Mouse (Mus musculus) lung, embryonic 14.5 days (tissue): ENCODE measurements around the gene Ankrd34a. TPM values are rescaled to one million over a fixed set of nuclear protein-coding genes. Genes with fewer than 3 reads are reported as not detected.
A peak's percentile ranks its signal among the peaks of the same experiment; 100 is the strongest.

Source experiments
- ATAC-seq: fragments of 200-750 bp; cut with Nextera tagmentation; 2 replicates; pipeline ENCODE4 v1.8.0; 2017; ENCODE audit warnings: mild to moderate bottlenecking, moderate TSS enrichment, moderate library complexity; ENCODE audit not compliant: insufficient read depth
- DNase-seq: peaks from one replicate; pipeline ENCODE4 v3.0.0-alpha.2; 2015
- H3K27ac ChIP-seq: fragments of 300-500 bp; sonication (generic); 2 replicates; pipeline ENCODE4 v1.5.1; 2014; ENCODE audit warnings: low read depth, mild to moderate bottlenecking, moderate library complexity
- H3K27me3 ChIP-seq: fragments of 300-500 bp; sonication (generic); 2 replicates; pipeline ENCODE4 v1.6.1; 2014; ENCODE audit warnings: low read length, control low read depth; ENCODE audit not compliant: insufficient read depth
- H3K36me3 ChIP-seq: fragments of 300-500 bp; sonication (generic); 2 replicates; pipeline ENCODE4 v1.6.1; 2014; ENCODE audit warnings: control low read depth; ENCODE audit not compliant: insufficient read depth
- H3K4me1 ChIP-seq: fragments of 300-500 bp; sonication (generic); 2 replicates; pipeline ENCODE4 v1.6.1; 2014; ENCODE audit warnings: antibody characterized with exemption, control low read depth; ENCODE audit not compliant: insufficient read depth
- H3K4me2 ChIP-seq: fragments of 300-500 bp; sonication (generic); 2 replicates; pipeline ENCODE4 v1.6.1; 2014; ENCODE audit warnings: mild to moderate bottlenecking
- H3K4me3 ChIP-seq: fragments of 300-500 bp; sonication (generic); 2 replicates; pipeline ENCODE4 v1.5.1; 2014; ENCODE audit warnings: low read depth, low read length
- H3K9ac ChIP-seq: fragments of 300-500 bp; sonication (generic); 2 replicates; pipeline ENCODE4 v1.6.1; 2014
- H3K9me3 ChIP-seq: fragments of 300-500 bp; sonication (generic); 2 replicates; pipeline ENCODE4 v1.6.1; 2016; ENCODE audit warnings: low read depth, low read length, control low read depth
- CTCF ChIP-seq: IDR thresholded peaks from 2 replicates; pipeline ENCODE4 v1.5.1; 2016; ENCODE audit warnings: antibody characterized with exemption, low read depth
- WGBS: fragments of 180-500 bp; shearing (Covaris S2); extraction: QIAGEN DNeasy Blood & Tissue Kit; methylation state at CpG from one replicate; pipeline ENCODE4 v1.1.7; 2014; 5-methylcytosine and 5-hydroxymethylcytosine counted together
- polyA plus RNA-seq: library from polyadenylated mRNA; unstranded; fragments of >200 nt; fragmentation: Nextera tagmentation; extraction: Ambion mirVana; gene quantifications from 2 replicates; pipeline ENCODE4 v1.2.1, GENCODE M21; 2014

Gene Ankrd34a
- polyA plus RNA-seq, 1 experiment from 2014 or later: 2.5 TPM

DNA sequence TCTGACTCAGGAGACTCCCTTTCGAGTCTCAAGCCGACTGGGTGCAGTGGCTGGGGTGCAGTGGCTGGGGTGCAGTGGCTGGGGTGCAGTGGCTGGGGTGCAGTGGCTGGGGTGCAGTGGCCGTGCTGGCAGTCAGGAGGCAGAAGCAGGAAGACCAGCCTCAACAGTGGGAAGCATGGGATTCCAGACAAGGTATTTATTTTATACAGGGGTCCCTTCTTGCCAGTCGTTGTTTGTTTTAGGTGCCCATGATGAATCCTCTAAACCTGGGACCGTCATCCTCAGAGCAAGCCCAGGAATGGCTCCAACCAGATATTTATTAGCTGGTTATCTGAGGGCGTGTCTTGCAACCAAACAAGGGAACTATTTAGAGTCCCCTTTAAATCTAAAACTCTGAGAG is 42.8 kb upstream of the Ankrd34a start:
- WGBS: 67% methylated on average over 6 of the region's 6 CpGs
- DNase-seq (no peak), ATAC-seq (no peak)
- Histone ChIP-seq H3K27me3 (no peaks in the 10 kb centered on the region), H3K9me3 (no peaks in the 10 kb centered on the region), H3K9ac (no peak overlapping the region), H3K4me1 (peaks cover 16% of the 10 kb centered on the region; the same call in 1 of the 2 replicates), H3K36me3 (no peaks in the 10 kb centered on the region), H3K4me2 (no peak overlapping the region), H3K27ac (no peak overlapping the region), H3K4me3 (no peak overlapping the region)
- TF ChIP-seq CTCF: no peak

- 80% methylated on average over 6 of the region's 6 CpGs for WGBS
- no peak overlapping the region for H3K9ac ChIP-seq
- no peaks in the 10 kb centered on the region for H3K27me3 ChIP-seq
- no peak overlapping the region for H3K4me2 ChIP-seq
- ATAC-seq: no peak
- peaks cover 16% of the 10 kb centered on the region; the same call in 1 of the 2 replicates for H3K4me1 ChIP-seq
- H3K36me3 ChIP-seq: 0 out of 2 replicates have a peak, but pooled peaks cover 2% of the 10 kb centered on the region
- no peak for TF ChIP-seq CTCF
- H3K27ac ChIP-seq: no peak overlapping the region
- H3K4me3 ChIP-seq: no peak overlapping the region
- no peak for DNase-seq
- no peaks in the 10 kb centered on the region for H3K9me3 ChIP-seq
Measured at GRCm38 (mm10) chr3:96554251-96554650, 42.2 kb upstream of the Ankrd34a start.

DNA sequence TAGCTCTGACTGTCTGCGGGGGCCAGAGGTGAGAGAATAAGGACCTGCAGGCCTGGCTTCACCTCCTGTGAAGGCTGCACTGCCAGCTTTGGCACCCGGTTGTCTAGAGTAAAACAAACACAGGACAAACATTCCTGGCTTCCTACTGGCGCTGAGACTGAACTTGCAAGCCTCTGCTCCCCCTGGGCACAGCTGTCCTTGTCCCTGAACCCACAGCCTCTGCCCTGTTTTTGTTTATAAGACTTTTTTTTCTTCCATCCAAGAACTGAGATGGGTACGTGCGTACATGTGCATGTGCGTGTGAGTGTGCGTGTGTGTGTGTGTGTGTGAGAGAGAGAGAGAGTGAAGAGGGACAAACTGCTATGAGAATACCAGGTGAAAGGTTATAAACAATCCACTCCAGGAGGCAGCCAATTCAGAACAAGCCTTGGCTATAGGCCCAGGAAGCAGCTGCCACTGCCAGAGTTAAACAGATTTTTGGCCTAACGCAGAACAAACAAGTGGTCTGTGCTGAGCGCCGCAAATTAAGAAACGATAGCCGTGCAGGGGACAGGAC is 41.3 kb upstream of the Ankrd34a start:
- Histone ChIP-seq H3K4me3 (no peak overlapping the region), H3K27me3 (no peaks in the 10 kb centered on the region), H3K4me1 (peaks cover 22% of the 10 kb centered on the region; the same call in 1 of the 2 replicates), H3K9me3 (no peaks in the 10 kb centered on the region), H3K36me3 (peaks cover 10% of the 10 kb centered on the region), H3K27ac (peak overlapping the region; percentile 77), H3K9ac (no peak overlapping the region), H3K4me2 (peak overlapping the region; percentile 93)
- ATAC-seq (peak; percentile 36), DNase-seq (peak; percentile 94)
- TF ChIP-seq CTCF: no peak
- 6% methylated on average over 12 of the region's 12 CpGs for WGBS

DNA sequence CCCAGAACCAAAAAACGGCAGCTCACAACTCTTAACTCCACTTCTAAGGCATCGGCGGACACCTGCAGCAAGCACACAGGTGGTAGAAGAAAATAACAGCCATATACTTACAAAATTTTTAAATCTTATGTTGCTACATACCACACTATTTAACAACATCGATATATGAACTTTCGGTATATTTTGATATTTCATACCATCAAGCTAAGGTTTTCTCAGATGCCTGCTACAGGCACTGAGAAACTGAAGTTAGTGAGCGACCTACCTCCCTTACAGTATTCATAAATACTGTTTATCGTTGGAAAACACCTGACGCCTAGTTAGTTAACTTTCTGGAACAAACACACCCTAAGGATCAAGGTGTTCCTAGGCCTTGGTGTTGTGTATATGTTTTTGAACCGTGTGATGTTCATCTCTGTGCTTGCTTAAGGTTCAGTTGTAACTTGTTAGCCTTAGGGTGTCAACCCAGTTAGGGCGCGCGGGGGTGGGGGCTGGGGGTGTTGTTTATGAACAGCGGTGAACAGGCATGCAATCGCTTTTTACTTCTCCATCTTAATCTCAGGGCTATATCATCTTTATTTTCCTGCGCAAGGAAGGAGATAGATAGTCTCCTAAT is 40.3 kb upstream of the Ankrd34a start:
- no peak for DNase-seq
- H3K9ac ChIP-seq: no peak overlapping the region
- no peak for ATAC-seq
- peak overlapping the region; percentile 77; the same call in 1 of the 2 replicates for H3K27ac ChIP-seq
- H3K9me3 ChIP-seq: no peaks in the 10 kb centered on the region
- H3K4me2 ChIP-seq: peak overlapping the region; percentile 93
- H3K4me1 ChIP-seq: peaks cover 22% of the 10 kb centered on the region
- 68% methylated on average over 15 of the region's 15 CpGs for WGBS
- H3K36me3 ChIP-seq: peaks cover 20% of the 10 kb centered on the region
- no peak for TF ChIP-seq CTCF
- peak overlapping the region; percentile 77 for H3K4me3 ChIP-seq
- no peaks in the 10 kb centered on the region for H3K27me3 ChIP-seq

DNA sequence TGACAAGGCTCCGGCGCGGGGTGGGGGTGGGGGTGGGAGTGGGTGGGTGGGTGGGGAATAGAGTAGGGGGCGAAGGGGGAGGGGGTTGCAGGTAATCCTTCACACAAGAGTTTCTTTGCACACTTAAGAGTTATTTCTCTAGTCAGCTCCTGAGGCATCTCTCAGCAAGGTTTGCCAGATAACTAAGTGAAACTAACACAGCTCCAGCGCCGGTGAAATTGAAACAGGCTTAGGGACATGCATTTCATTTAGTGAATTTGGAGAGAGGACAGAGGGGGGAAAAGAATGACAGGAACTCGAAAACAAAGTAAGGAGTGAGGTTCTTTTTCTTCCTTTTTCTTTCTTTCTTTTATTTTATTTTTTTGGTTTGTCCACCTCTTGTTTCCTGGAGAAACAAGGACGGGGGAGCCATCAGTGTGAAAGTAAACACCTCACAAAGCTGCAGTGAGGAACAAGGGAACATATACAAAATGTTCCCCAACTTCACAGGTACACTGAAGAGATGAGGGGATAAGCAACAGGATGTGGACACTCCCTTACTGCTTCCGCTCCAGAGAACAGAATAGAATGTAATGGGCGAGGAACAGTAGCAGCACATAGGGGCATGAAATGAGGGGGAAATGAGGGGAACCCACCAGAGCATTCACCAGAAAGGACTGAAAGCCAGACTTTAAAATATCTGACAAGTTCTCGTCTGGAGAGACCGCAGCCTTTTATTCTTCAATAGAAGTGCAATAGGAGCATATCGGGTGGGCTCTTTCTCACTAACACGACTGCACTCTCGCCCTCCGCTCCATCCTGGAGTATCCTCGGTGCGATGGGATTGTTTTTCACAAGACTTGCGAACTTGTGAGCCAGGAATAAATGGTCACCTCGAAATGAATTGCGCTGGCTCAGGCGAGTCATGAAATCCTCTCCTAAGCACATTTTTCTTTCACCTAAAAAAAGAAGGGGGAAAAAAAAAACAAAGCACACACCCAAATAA is 39.5 kb upstream of the Ankrd34a start:
- DNase-seq: peak; percentile 43
- Histone ChIP-seq H3K4me2 (peak overlapping the region; percentile 93), H3K9me3 (no peaks in the 10 kb centered on the region), H3K4me3 (peak overlapping the region; percentile 77), H3K36me3 (peaks cover 25% of the 10 kb centered on the region), H3K9ac (peak overlapping the region; percentile 67), H3K27ac (peak overlapping the region; percentile 92), H3K27me3 (no peaks in the 10 kb centered on the region), H3K4me1 (peaks cover 24% of the 10 kb centered on the region)
- no peak for ATAC-seq
- 4% methylated on average over 22 of the region's 22 CpGs for WGBS
- no peak for TF ChIP-seq CTCF

DNA sequence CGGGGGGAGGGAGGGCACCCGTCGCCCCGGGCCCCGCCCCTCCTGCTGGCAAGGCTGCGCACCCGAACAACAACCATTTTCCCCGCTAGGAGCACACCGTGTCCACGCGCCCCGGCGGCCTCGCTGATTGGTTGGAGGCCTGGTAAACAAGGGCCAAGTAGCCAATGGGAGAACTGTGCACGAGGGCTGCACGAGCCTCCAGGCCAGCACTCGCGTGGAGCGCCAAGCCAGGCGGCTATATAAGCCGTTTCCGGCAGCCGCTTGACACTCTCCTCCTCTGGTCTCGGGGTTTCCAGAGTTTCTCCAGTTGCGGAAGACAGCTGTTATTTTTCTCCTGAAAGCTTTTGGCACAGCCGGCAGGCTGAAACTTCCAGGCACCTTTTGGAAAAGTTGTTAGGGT is 38.7 kb upstream of the Ankrd34a start, which contains the start of gene Txnip:
Txnip (plus strand) TSS at position 264 of the 400 bp plus-strand sequence.
- under 1% methylated on average over 26 of the region's 26 CpGs for WGBS
- Histone ChIP-seq H3K4me3 (peak within 1 kb of the TSS; percentile 77), H3K9ac (peak within 1 kb of the TSS; percentile 95), H3K4me1 (peaks cover 26% of the 10 kb centered on the region), H3K27ac (peak within 1 kb of the TSS; percentile 94), H3K36me3 (peaks cover 25% of the 10 kb centered on the region), H3K9me3 (no peaks in the 10 kb centered on the region), H3K4me2 (peak within 1 kb of the TSS; percentile 93), H3K27me3 (no peaks in the 10 kb centered on the region)
- ATAC-seq: peak; percentile 98
- peak; percentile 68 for TF ChIP-seq CTCF
- DNase-seq: peak; percentile 100
